8 mouse cellular contexts compared by ENCODE assay signal in the genomic region with DNA sequence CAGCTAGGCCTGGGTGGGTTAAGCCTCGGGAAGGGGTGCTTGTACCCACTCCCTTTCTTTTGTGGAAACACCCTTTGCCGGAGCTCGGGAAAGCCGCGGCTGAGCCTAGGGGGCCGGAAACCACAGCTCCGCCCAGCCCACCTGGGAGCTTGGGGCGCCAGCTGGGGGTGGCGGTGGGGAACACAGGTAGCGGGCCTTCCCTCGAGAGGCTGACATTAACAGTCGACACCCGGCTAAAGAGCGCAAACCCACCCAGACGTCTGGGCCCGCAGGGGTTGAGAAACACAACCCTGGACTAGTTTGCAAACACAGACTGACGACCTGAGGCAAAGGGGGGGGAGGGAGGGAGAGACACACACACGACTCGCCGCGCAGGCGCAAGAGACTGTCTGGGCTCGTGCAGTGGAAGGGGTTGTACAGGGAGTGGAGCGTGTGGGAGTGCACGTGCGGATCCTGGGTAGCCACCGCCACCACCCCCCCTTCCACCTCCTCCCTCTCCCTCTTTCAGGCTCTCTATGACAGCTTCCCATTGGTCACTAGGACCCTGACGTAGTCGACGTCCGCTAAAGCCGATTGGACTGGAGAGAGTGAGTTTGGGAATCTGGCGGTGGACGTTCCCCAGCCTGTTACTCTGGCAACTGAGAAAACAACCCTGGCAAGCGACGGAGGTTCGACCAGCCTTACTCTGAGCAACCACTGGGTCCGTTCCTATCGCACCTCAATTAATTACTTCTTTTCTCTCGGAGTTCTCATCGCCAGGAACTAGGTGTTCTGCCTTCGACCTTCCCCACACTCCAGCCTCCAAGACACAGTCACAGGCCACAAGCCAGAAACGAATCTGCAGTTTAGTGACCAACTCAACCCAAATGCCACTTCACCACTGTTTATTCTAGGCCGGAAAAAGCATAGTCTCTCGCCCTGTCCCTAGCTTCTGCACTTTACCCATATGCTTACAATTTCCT. TPM values are rescaled to one million over a fixed set of nuclear protein-coding genes. Genes with fewer than 3 reads are reported as not detected.
DNase-seq lines count a peak whose midpoint lies in the region; ATAC-seq lines count a peak whose summit lies in the region.

No protein-coding gene starts in this region.

- peak overlapping the region; percentile 65 for H3K9ac ChIP-seq in hindbrain, embryonic 12.5 days

- WGBS in hindbrain, embryonic 12.5 days = under 1% methylated on average over 42 of the region's 45 CpGs

- H3K4me1 ChIP-seq in hindbrain, embryonic 12.5 days = peaks cover 64% of the 10 kb centered on the region

- H3K4me3 ChIP-seq in hindbrain, embryonic 12.5 days = peak overlapping the region; percentile 63

- DNase-seq in NIH3T3 (ENCODE audit: low read depth) = peak; percentile 99
- DNase-seq in cerebellum, postnatal 14 days = peak; percentile 95 to 96
- DNase-seq in frontal cortex, postnatal 10 days (ENCODE audit: low spot score in 2 of 2) = peak; percentile 91 to 94
- peak; percentile 80 to 88 for DNase-seq in layer of hippocampus, postnatal 10 days (ENCODE audit: low spot score in 2 of 2)
- peak; percentile 97 for DNase-seq in lung, postnatal 10 days
- peak; percentile 71 for DNase-seq in ovary, postnatal 14 days (ENCODE audit: low spot score)
- DNase-seq in thymus, postnatal 14 days = peak; percentile 94

- H3K9me3 ChIP-seq in hindbrain, embryonic 12.5 days (replicated peaks) = no peaks in the 10 kb centered on the region

- H3K27ac ChIP-seq in hindbrain, embryonic 12.5 days = peak overlapping the region; percentile 99

- ATAC-seq in hindbrain, embryonic 12.5 days (ENCODE audit: low FRiP score) = peak; percentile 90

- no peaks in the 10 kb centered on the region for H3K36me3 ChIP-seq in hindbrain, embryonic 12.5 days

- peaks cover 33% of the 10 kb centered on the region for H3K27me3 ChIP-seq in hindbrain, embryonic 12.5 days

- H3K4me2 ChIP-seq in hindbrain, embryonic 12.5 days (replicated peaks) = peak overlapping the region; percentile 99

RNA-seq across cellular contexts. Expression of a gene that starts 5.3 kb away (rescaled TPM):
- 51.4 and 51.6 TPM in 2 replicates for polyA plus RNA-seq in hindbrain, embryonic 12.5 days (2016; fragmentation: Nextera tagmentation; extraction: Ambion mirVana)
- 10 to 100 TPM; 47.0 to 50.5 TPM for total RNA-seq in layer of hippocampus, postnatal 10 days (2021)

RNA-seq across cellular contexts. Expression of a gene that starts 20.7 kb away (rescaled TPM):
- 13.2 and 14.8 TPM in 2 replicates for polyA plus RNA-seq in hindbrain, embryonic 12.5 days (2016; fragmentation: Nextera tagmentation; extraction: Ambion mirVana)
- 1 to 10 TPM; 2.1 to 2.7 TPM for total RNA-seq in layer of hippocampus, postnatal 10 days (2021)

RNA-seq across cellular contexts. Expression of a gene that starts 23.3 kb away (rescaled TPM):
- 48.0 and 50.5 TPM in 2 replicates for polyA plus RNA-seq in hindbrain, embryonic 12.5 days (2016; fragmentation: Nextera tagmentation; extraction: Ambion mirVana)
- 10 to 100 TPM; 28.4 to 40.6 TPM for total RNA-seq in layer of hippocampus, postnatal 10 days (2021)

RNA-seq across cellular contexts. Expression of a gene that starts 23.5 kb away (rescaled TPM):
- 94.0 and 103 TPM in 2 replicates for polyA plus RNA-seq in hindbrain, embryonic 12.5 days (2016; fragmentation: Nextera tagmentation; extraction: Ambion mirVana)
- 10 to 100 TPM; 84.1 to 95.1 TPM for total RNA-seq in layer of hippocampus, postnatal 10 days (2021)

RNA-seq across cellular contexts. Expression of a gene that starts 49.6 kb away (rescaled TPM):
- polyA plus RNA-seq in hindbrain, embryonic 12.5 days (2016; fragmentation: Nextera tagmentation; extraction: Ambion mirVana) = 93.4 and 97.6 TPM in 2 replicates
- 100 to 1,000 TPM; 540 to 617 TPM for total RNA-seq in layer of hippocampus, postnatal 10 days (2021)

Comparison
In these comparisons a context has a peak if more than half of its experiments do, and no peak if none do; other contexts are left out.
1. Peak in every context shown above with its lines: DNase-seq, ATAC-seq, H3K4me3 ChIP-seq and H3K27ac ChIP-seq.